In genomic region chrX:48623379-48624053, GRCm38 (mm10) we compare ENCODE assay signal across 8 mouse cellular contexts. TPM values are rescaled to one million over a fixed set of nuclear protein-coding genes. Genes with fewer than 3 reads are reported as not detected.
DNase-seq lines count a peak whose midpoint lies in the region; ATAC-seq lines count a peak whose summit lies in the region.

Gene Slc25a14, plus strand, starts transcription at chrX:48623413.

- H3K36me3 ChIP-seq in hindbrain, embryonic 12.5 days, result no peaks in the 10 kb centered on the region

- peak within 1 kb of the TSS; percentile 84 for H3K27ac ChIP-seq in hindbrain, embryonic 12.5 days

- peak within 1 kb of the TSS; percentile 52 for H3K4me3 ChIP-seq in hindbrain, embryonic 12.5 days

- peak within 1 kb of the TSS; percentile 57 for H3K9ac ChIP-seq in hindbrain, embryonic 12.5 days

- 19% methylated on average over 38 of the region's 38 CpGs for WGBS in hindbrain, embryonic 12.5 days

- ATAC-seq in hindbrain, embryonic 12.5 days (ENCODE audit: low FRiP score), result peak; percentile 97

- H3K4me2 ChIP-seq in hindbrain, embryonic 12.5 days (replicated peaks), result peak within 1 kb of the TSS; percentile 54

- H3K27me3 ChIP-seq in hindbrain, embryonic 12.5 days, result no peaks in the 10 kb centered on the region

- no peaks in the 10 kb centered on the region for H3K9me3 ChIP-seq in hindbrain, embryonic 12.5 days (replicated peaks)

- H3K4me1 ChIP-seq in hindbrain, embryonic 12.5 days, result no peaks in the 10 kb centered on the region

- DNase-seq in Muller cell, postnatal 12 days (ENCODE audit: inconsistent ontology term), result peak; percentile 80
- DNase-seq in cerebellum, postnatal 10 days, result peak; percentile 82 to 89
- peak; percentile 69 to 75 for DNase-seq in frontal cortex, postnatal 10 days (ENCODE audit: low spot score in 2 of 2)
- DNase-seq in layer of hippocampus, postnatal 25 days (ENCODE audit: extremely low spot score in 1 of 2, low spot score in 1 of 2), result peak; percentile 58
- peak; percentile 76 for DNase-seq in lung, postnatal 25 days (ENCODE audit: low spot score)
- peak; percentile 81 for DNase-seq in retina, embryonic 14.5 days (ENCODE audit: low spot score)
- DNase-seq in thymus, postnatal 4 days, result peak; percentile 76

RNA-seq across cellular contexts. Expression of gene Slc25a14, which starts in this region (rescaled TPM):
- polyA plus RNA-seq in hindbrain, embryonic 12.5 days (2016; fragmentation: Nextera tagmentation; extraction: Ambion mirVana), result 26.9 and 32.3 TPM in 2 replicates
- total RNA-seq in layer of hippocampus, postnatal 25 days (2021), result 10 to 100 TPM; 50.5 to 54.6 TPM

Comparison
In these comparisons a context has a peak if more than half of its experiments do, and no peak if none do; other contexts are left out.
1. Peak in every context shown above with its lines: DNase-seq, ATAC-seq, H3K4me3 ChIP-seq and H3K27ac ChIP-seq.